Mouse (Mus musculus) hindbrain, embryonic 11.5 days (tissue): ENCODE data around the gene Tex21. TPM values are rescaled to one million over a fixed set of nuclear protein-coding genes. Genes with fewer than 3 reads are reported as not detected.
A peak's percentile ranks its signal among the peaks of the same experiment; 100 is the strongest.
"Not testable (repeated sequence)": the region's sequence is repeated elsewhere in the genome, so short reads cannot be mapped to it uniquely, and the experiment has no call there.

Experiments used
- ATAC-seq: fragments of 200-750 bp; cut with Nextera tagmentation; 2 replicates; pipeline ENCODE4 v1.8.0; 2017; ENCODE audit warnings: mild to moderate bottlenecking, moderate TSS enrichment, moderate library complexity; ENCODE audit not compliant: low FRiP score
- DNase-seq: peaks from one replicate; pipeline ENCODE4 v3.0.0-alpha.2; 2015; ENCODE audit warnings: low spot score
- H3K27ac ChIP-seq: fragments of 300-500 bp; sonication (generic); 2 replicates; pipeline ENCODE4 v1.5.1; 2014; ENCODE audit warnings: mild to moderate bottlenecking, low read depth, low read length
- H3K27me3 ChIP-seq: fragments of 300-500 bp; sonication (generic); 2 replicates; pipeline ENCODE4 v1.6.1; 2014; ENCODE audit warnings: mild to moderate bottlenecking, low read length, moderate library complexity, mixed read lengths; ENCODE audit not compliant: control insufficient read depth, insufficient read depth
- H3K36me3 ChIP-seq: fragments of 300-500 bp; sonication (generic); 2 replicates; pipeline ENCODE4 v1.6.1; 2014; ENCODE audit warnings: mild to moderate bottlenecking, low read length, moderate library complexity, mixed read lengths; ENCODE audit not compliant: control insufficient read depth, insufficient read depth
- H3K4me1 ChIP-seq: fragments of 300-500 bp; sonication (generic); replicated peaks from 2 replicates; pipeline ENCODE4 v1.6.1; 2014; ENCODE audit warnings: low read length, mixed read lengths; ENCODE audit not compliant: control insufficient read depth, insufficient read depth
- H3K4me2 ChIP-seq: fragments of 300-500 bp; sonication (generic); replicated peaks from 2 replicates; pipeline ENCODE4 v1.6.1; 2014; ENCODE audit warnings: mild to moderate bottlenecking, low read depth, low read length
- H3K4me3 ChIP-seq: fragments of 300-500 bp; sonication (generic); 2 replicates; pipeline ENCODE4 v1.5.1; 2014; ENCODE audit warnings: low read depth, low read length
- H3K9ac ChIP-seq: fragments of 300-500 bp; sonication (generic); 2 replicates; pipeline ENCODE4 v1.6.1; 2014; ENCODE audit warnings: low read depth, low read length
- H3K9me3 ChIP-seq: fragments of 300-500 bp; sonication (generic); 2 replicates; pipeline ENCODE4 v1.6.1; 2016; ENCODE audit warnings: low read length; ENCODE audit not compliant: control insufficient read depth
- WGBS: fragments of 180-500 bp; shearing (Covaris S2); extraction: QIAGEN DNeasy Blood & Tissue Kit; methylation state at CpG from one replicate; pipeline ENCODE4 v1.1.7; 2014; 5-methylcytosine and 5-hydroxymethylcytosine counted together
- polyA plus RNA-seq: library from polyadenylated mRNA; unstranded; fragments of >200 nt; fragmentation: Nextera tagmentation; extraction: Ambion mirVana; gene quantifications from 2 replicates; pipeline ENCODE4 v1.2.1, GENCODE M21; 2014

Gene Tex21
- polyA plus RNA-seq, 1 experiment from 2014 or later: not detected

DNA sequence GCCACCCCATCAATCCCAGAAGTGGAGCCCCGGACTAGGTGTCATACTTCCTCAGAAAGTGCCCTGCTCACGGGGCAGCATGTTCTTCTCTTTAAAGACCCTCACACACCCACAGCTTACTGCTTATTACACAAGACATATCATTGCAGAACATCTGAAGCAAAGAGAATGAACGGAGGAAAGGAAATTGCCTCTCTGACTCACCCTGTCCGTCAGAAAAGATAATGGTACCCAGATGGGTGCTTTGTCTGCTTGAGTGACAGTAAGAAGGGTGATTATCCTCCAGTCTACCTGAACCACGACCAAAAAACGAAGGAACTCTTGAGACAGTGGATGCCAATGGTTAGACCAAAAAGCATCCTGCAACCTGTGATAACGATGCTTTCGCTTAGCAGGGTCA, 65.1 kb downstream of the Tex21 start:
- no peak overlapping the region for H3K4me3 ChIP-seq
- DNase-seq (no peak), ATAC-seq (no peak)
- H3K36me3 ChIP-seq: no peaks in the 10 kb centered on the region
- 75% methylated on average over 8 of the region's 8 CpGs for WGBS
- H3K4me1 ChIP-seq: peaks cover 2% of the 10 kb centered on the region; the same call in 1 of the 2 replicates
- H3K4me2 ChIP-seq: no peak overlapping the region
- H3K9ac ChIP-seq: no peak overlapping the region
- no peak overlapping the region for H3K27ac ChIP-seq
- peaks cover 9% of the 10 kb centered on the region for H3K27me3 ChIP-seq
- H3K9me3 ChIP-seq: no peaks in the 10 kb centered on the region

- WGBS: 79% methylated on average over 6 of the region's 6 CpGs
- ATAC-seq (no peak), DNase-seq (no peak)
- Histone ChIP-seq H3K4me3 (no peak overlapping the region), H3K9ac (no peak overlapping the region), H3K4me2 (no peak overlapping the region), H3K9me3 (no peaks in the 10 kb centered on the region), H3K36me3 (no peaks in the 10 kb centered on the region), H3K4me1 (peaks cover 2% of the 10 kb centered on the region; the same call in 1 of the 2 replicates), H3K27me3 (peaks cover 9% of the 10 kb centered on the region), H3K27ac (no peak overlapping the region)
Measured at GRCm38 (mm10) chr12:76180442-76180841, 66.1 kb downstream of the Tex21 start.

- no peak overlapping the region for H3K4me2 ChIP-seq
- peaks cover 2% of the 10 kb centered on the region; the same call in 1 of the 2 replicates for H3K4me1 ChIP-seq
- H3K9me3 ChIP-seq: no peaks in the 10 kb centered on the region
- H3K36me3 ChIP-seq: no peaks in the 10 kb centered on the region
- H3K27me3 ChIP-seq: peaks cover 9% of the 10 kb centered on the region
- 77% methylated on average over 4 of the region's 4 CpGs for WGBS
- DNase-seq (no peak), ATAC-seq (no peak)
- no peak overlapping the region for H3K27ac ChIP-seq
- H3K9ac ChIP-seq: no peak overlapping the region
- no peak overlapping the region for H3K4me3 ChIP-seq
Measured at GRCm38 (mm10) chr12:76179527-76179926, 67.0 kb downstream of the Tex21 start.

GRCm38 (mm10) chr12:76179051-76179450, 67.5 kb downstream of the Tex21 start:
- H3K27me3 ChIP-seq: peaks cover 9% of the 10 kb centered on the region
- no peak for ATAC-seq
- no peak overlapping the region for H3K4me3 ChIP-seq
- 89% methylated on average over 5 of the region's 5 CpGs for WGBS
- no peaks in the 10 kb centered on the region for H3K36me3 ChIP-seq
- DNase-seq: no peak
- H3K4me2 ChIP-seq: no peak overlapping the region
- H3K9me3 ChIP-seq: no peaks in the 10 kb centered on the region
- peaks cover 2% of the 10 kb centered on the region; the same call in 1 of the 2 replicates for H3K4me1 ChIP-seq
- H3K27ac ChIP-seq: no peak overlapping the region
- H3K9ac ChIP-seq: no peak overlapping the region

DNA sequence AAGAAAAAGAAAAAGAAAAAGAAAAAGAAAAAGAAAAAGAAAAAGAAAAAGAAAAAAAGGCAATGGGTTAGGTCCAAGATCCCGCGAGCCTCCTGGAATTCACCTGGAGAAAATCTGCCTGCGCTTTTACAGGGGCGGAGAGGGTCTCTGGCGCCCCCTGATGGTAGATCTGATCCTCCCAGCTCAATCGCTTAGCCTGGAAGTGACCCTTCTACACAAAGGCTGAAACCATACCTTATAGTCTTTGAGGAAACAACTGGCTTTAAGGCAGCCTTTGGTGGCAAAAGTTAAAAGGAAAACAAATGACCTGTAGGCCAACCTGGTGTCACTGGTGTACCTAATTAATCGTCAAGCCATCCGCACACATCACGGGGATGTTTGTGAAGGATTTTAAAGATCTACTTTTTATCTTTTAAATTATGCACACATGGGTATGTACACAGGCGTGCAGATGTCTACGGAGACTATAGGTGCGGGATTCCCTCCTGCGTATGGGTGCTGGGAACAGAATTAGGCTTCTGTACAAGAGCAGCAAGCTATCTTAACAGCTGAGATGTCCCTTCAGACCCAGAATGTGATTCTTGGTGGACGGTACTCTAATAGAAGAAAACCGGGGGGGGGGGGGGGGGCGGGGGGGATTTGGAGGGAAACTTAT, 68.6 kb downstream of the Tex21 start:
- H3K9me3 ChIP-seq: no peaks in the 10 kb centered on the region
- H3K27ac ChIP-seq: no peak overlapping the region
- H3K4me1 ChIP-seq: peaks cover 2% of the 10 kb centered on the region; the same call in 1 of the 2 replicates
- H3K9ac ChIP-seq: no peak overlapping the region
- peak overlapping the region; percentile 94; the same call in 1 of the 2 replicates for H3K4me2 ChIP-seq
- H3K4me3 ChIP-seq: peak overlapping the region; percentile 43
- WGBS: 38% methylated on average over 15 of the region's 16 CpGs
- DNase-seq: peak; percentile 89
- peak; percentile 71 for ATAC-seq
- H3K27me3 ChIP-seq: peaks cover 9% of the 10 kb centered on the region
- no peaks in the 10 kb centered on the region for H3K36me3 ChIP-seq

DNA sequence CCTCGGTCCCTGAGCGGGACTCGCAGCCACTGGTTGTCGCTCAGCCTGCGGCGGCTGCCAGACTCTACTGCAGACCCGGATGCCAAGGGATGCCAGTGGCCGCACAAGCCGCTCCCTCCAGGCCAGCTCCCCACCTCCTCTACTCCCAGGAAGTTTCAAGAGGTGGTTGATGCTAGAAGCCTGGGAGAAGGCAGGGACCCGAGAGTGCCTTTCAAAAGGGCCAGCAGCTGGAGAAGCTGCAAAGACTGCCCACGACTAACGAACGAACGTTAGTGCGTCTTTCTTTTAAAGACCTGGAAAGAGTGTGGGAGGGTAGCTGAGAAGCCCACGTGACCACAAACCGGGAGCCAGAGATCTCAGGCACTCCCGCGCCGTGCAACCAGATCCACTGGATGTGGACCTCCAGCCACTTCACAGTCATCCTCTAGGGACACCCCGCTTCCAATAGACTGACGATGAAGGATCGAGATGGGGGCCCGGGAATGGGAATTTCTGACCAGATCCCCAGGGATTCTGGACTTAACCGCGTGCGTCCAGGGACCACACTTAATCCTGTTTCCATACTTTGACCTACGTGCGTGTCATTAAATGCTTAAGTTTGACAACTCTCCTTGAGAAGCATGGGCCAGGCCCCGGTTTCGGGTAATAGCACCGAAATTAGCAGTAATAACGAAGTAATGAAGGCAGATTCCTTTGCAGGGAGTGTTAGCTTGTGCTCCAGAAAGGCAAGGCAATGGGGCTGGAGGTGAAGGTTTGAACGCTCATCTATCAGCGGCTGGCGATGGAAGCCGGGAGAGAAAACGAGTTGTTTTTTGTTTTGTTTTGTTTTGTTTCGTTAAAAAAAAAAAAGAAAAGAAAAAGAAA, 69.3 kb downstream of the Tex21 start, which contains the start of gene Esr2:
Gene Esr2, minus strand, starts transcription at position 260 of the 864 bp plus-strand sequence.
- Histone ChIP-seq H3K27ac (no peak within 1 kb of the TSS), H3K4me3 (peak within 1 kb of the TSS; percentile 43), H3K4me2 (peak within 1 kb of the TSS; percentile 94), H3K9me3 (no peaks in the 10 kb centered on the region), H3K36me3 (no peaks in the 10 kb centered on the region), H3K9ac (peak within 1 kb of the TSS; percentile 44), H3K27me3 (peaks cover 9% of the 10 kb centered on the region), H3K4me1 (peaks cover 2% of the 10 kb centered on the region; the same call in 1 of the 2 replicates)
- 1% methylated on average over 39 of the region's 39 CpGs for WGBS
- DNase-seq: peak; percentile 64
- peak; percentile 60; the same call in 1 of the 2 replicates for ATAC-seq

DNA sequence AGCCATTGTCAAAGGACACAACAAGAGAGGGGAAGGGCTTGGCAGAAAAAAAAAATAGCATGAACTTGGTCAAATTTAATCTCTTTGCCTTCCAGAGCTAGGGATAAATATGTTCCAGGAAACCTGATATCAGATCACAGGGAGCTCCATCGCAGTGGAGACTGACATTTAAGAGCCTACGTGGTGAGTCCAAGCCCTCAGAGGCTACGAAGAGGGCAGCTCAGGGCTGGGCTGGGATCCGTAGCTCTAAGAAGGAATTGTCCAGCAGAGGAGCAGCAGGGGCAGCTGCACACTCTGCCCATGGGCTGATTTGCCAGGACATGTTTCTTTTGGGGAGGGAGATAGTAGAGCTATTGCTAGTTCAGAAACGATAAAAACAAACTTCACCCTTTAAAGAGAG, 80.9 kb downstream of the Tex21 start:
- no peak overlapping the region for H3K9ac ChIP-seq
- no peak for DNase-seq
- 55% methylated on average over 5 of the region's 5 CpGs for WGBS
- H3K4me2 ChIP-seq: no peak overlapping the region
- H3K9me3 ChIP-seq: no peaks in the 10 kb centered on the region
- no peak overlapping the region for H3K4me3 ChIP-seq
- no peak for ATAC-seq
- H3K27me3 ChIP-seq: no peaks in the 10 kb centered on the region
- no peaks in the 10 kb centered on the region for H3K4me1 ChIP-seq
- H3K27ac ChIP-seq: no peak overlapping the region
- H3K36me3 ChIP-seq: no peaks in the 10 kb centered on the region

DNA sequence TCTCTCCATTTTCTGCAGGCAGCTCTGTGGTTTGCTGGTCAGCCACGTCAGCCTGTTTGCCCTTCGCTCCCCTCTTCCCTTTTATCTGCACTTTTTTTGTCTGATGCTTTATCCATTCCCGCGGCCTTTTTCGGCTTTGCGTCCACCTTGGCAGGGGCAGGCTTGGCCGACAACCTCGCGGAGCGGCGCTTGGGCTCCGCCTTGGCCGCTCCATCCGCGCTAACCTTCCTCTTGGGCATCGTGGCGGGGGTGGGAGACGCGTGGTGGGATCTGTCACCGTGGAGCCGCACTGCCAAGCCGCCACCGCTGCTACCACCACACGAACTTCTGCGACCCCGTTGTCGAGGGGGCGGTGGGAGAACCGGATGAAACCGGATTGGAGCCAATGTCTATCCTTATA, 94.2 kb downstream of the Tex21 start:
- not testable (repeated sequence) for H3K27me3 ChIP-seq, ATAC-seq, H3K27ac ChIP-seq, H3K36me3 ChIP-seq, H3K9me3 ChIP-seq, DNase-seq, H3K4me1 ChIP-seq
- 16% methylated on average over 30 of the region's 30 CpGs for WGBS
- Histone ChIP-seq H3K9ac (0 out of 2 replicates have a peak overlapping the region, but pooled peaks have one; percentile 40), H3K4me3 (peak overlapping the region; percentile 28), H3K4me2 (peak overlapping the region; percentile 44)
